Mouse (Mus musculus) lung, embryonic 14.5 days (tissue): Measurements from ENCODE around the gene Lrp11. TPM values are rescaled to one million over a fixed set of nuclear protein-coding genes. Genes with fewer than 3 reads are reported as not detected.

ENCODE experiments used
- ATAC-seq: fragments of 200-750 bp; cut with Nextera tagmentation; 2 replicates; pipeline ENCODE4 v1.8.0; 2017; ENCODE audit warnings: mild to moderate bottlenecking, moderate TSS enrichment, moderate library complexity; ENCODE audit not compliant: insufficient read depth
- DNase-seq: peaks from one replicate; pipeline ENCODE4 v3.0.0-alpha.2; 2015
- H3K27ac ChIP-seq: fragments of 300-500 bp; sonication (generic); 2 replicates; pipeline ENCODE4 v1.5.1; 2014; ENCODE audit warnings: low read depth, mild to moderate bottlenecking, moderate library complexity
- H3K27me3 ChIP-seq: fragments of 300-500 bp; sonication (generic); 2 replicates; pipeline ENCODE4 v1.6.1; 2014; ENCODE audit warnings: low read length, control low read depth; ENCODE audit not compliant: insufficient read depth
- H3K36me3 ChIP-seq: fragments of 300-500 bp; sonication (generic); 2 replicates; pipeline ENCODE4 v1.6.1; 2014; ENCODE audit warnings: control low read depth; ENCODE audit not compliant: insufficient read depth
- H3K4me1 ChIP-seq: fragments of 300-500 bp; sonication (generic); 2 replicates; pipeline ENCODE4 v1.6.1; 2014; ENCODE audit warnings: antibody characterized with exemption, control low read depth; ENCODE audit not compliant: insufficient read depth
- H3K4me2 ChIP-seq: fragments of 300-500 bp; sonication (generic); 2 replicates; pipeline ENCODE4 v1.6.1; 2014; ENCODE audit warnings: mild to moderate bottlenecking
- H3K4me3 ChIP-seq: fragments of 300-500 bp; sonication (generic); 2 replicates; pipeline ENCODE4 v1.5.1; 2014; ENCODE audit warnings: low read depth, low read length
- H3K9ac ChIP-seq: fragments of 300-500 bp; sonication (generic); 2 replicates; pipeline ENCODE4 v1.6.1; 2014
- H3K9me3 ChIP-seq: fragments of 300-500 bp; sonication (generic); 2 replicates; pipeline ENCODE4 v1.6.1; 2016; ENCODE audit warnings: low read depth, low read length, control low read depth
- CTCF ChIP-seq: IDR thresholded peaks from 2 replicates; pipeline ENCODE4 v1.5.1; 2016; ENCODE audit warnings: antibody characterized with exemption, low read depth
- WGBS: fragments of 180-500 bp; shearing (Covaris S2); extraction: QIAGEN DNeasy Blood & Tissue Kit; methylation state at CpG from one replicate; pipeline ENCODE4 v1.1.7; 2014; 5-methylcytosine and 5-hydroxymethylcytosine counted together
- polyA plus RNA-seq: library from polyadenylated mRNA; unstranded; fragments of >200 nt; fragmentation: Nextera tagmentation; extraction: Ambion mirVana; gene quantifications from 2 replicates; pipeline ENCODE4 v1.2.1, GENCODE M21; 2014

The Lrp11 gene
- polyA plus RNA-seq, 1 experiment from 2014 or later: 7.4 TPM

DNA sequence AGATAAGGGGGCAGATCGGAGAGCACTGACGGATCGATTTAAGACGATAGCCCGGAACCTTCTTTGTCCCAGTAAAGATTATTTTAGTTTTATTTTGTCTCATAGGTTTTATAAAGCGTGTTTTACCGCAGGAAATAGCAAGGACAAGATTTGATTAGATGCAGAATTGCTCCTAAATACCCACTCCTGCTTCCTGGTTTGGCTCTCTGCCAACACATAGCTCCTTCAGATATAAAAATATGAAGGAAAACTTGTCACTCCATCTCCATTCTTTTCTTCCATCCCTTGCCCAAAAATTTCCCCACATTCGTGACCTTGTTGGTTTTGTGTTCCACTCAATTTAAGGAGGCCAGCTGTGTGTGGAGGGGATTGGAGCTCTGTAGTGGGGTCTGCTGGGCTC is 1.2 kb downstream of the Lrp11 start:
- WGBS: 5% methylated on average over 8 of the region's 8 CpGs
- no peak for ATAC-seq

DNA sequence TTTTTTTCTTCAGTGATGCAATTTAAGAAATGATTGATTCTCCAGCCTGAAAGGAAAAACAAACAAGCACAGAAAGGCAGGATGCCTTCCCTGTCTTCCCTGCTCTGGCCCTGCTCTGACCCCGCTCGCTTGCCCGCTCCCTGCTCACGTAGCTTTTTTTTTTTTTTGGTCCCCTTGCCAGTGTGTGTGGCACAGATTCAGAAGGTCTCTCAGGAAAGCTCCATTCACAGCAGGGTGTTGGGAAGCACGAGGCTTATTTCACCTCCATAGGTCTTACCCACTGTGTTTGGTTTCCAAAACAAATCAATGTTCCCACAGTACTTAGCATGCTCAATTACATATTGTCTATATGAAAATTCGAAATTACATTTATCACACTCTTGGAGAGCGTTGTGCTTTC is 5.2 kb downstream of the Lrp11 start:
- no peak overlapping the region for H3K4me2 ChIP-seq
- H3K27me3 ChIP-seq: peaks cover 15% of the 10 kb centered on the region; the same call in 1 of the 2 replicates
- 21% methylated on average over 7 of the region's 7 CpGs for WGBS
- H3K9ac ChIP-seq: no peak overlapping the region
- no peak overlapping the region for H3K27ac ChIP-seq
- ATAC-seq: no peak
- no peak overlapping the region for H3K4me3 ChIP-seq
- H3K4me1 ChIP-seq: peaks cover 8% of the 10 kb centered on the region; the same call in 1 of the 2 replicates
- H3K36me3 ChIP-seq: no peaks in the 10 kb centered on the region
- TF ChIP-seq CTCF: no peak
- no peak for DNase-seq
- H3K9me3 ChIP-seq: no peaks in the 10 kb centered on the region

More for the DNA sequence above, 1.2 kb downstream of the Lrp11 start:
- H3K4me1 ChIP-seq: peaks cover 8% of the 10 kb centered on the region; the same call in 1 of the 2 replicates
- H3K36me3 ChIP-seq: no peaks in the 10 kb centered on the region
- peak overlapping the region; percentile 100 for H3K4me2 ChIP-seq
- no peaks in the 10 kb centered on the region for H3K9me3 ChIP-seq
- H3K27me3 ChIP-seq: peaks cover 15% of the 10 kb centered on the region; the same call in 1 of the 2 replicates
- no peak overlapping the region for H3K27ac ChIP-seq
- peak; percentile 26 for DNase-seq
- TF ChIP-seq CTCF: no peak
- H3K9ac ChIP-seq: 0 out of 2 replicates have a peak overlapping the region, but pooled peaks have one; percentile 32
- H3K4me3 ChIP-seq: peak overlapping the region; percentile 62

DNA sequence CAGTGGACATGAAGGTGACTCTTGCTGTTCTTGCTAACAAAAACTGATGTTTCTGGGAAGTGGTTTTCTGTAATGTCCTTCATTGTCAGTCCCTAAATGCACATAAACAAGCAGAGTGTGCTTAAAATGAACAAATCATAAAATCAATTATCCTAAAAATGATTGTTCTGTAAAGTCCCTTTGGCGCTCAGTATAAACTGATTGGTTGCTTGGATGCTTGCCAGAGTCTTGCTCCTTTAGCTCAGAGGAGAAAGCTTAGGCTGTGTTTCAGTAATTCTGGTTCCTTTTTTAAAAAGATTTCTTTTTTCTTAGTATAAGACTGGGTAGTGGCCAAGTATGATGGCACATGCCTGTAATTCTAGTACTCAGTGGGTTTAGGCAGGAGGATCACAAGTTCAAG is 6.7 kb downstream of the Lrp11 start:
- H3K27ac ChIP-seq: no peak overlapping the region
- no peak overlapping the region for H3K9ac ChIP-seq
- 47% methylated on average over 1 of the region's 1 CpGs for WGBS
- ATAC-seq (no peak), DNase-seq (peak; percentile 53)
- H3K4me2 ChIP-seq: no peak overlapping the region
- H3K9me3 ChIP-seq: no peaks in the 10 kb centered on the region
- TF ChIP-seq CTCF: no peak
- H3K36me3 ChIP-seq: no peaks in the 10 kb centered on the region
- peaks cover 7% of the 10 kb centered on the region; the same call in 1 of the 2 replicates for H3K27me3 ChIP-seq
- H3K4me3 ChIP-seq: no peak overlapping the region
- no peaks in the 10 kb centered on the region for H3K4me1 ChIP-seq

DNA sequence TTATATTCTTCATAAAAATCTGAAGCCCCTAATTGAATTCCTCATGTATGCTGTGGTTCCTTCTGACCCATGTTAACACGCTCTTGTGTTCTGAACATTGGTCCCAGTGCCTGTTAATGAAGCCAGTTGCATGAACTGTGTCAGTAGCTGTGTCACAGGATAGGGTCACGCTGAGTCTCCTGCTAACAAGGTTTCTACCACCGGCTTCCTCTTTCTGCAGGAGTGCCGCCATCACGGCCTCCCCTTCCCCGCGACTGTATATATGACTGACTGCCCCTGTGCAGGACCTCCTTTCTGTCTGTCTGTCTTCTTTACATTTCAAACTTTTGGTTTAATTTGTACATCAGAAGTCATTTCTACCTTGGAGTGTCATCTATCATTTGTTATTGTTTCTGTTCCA is 8.6 kb downstream of the Lrp11 start:
- Histone ChIP-seq H3K4me3 (no peak overlapping the region), H3K4me2 (no peak overlapping the region), H3K4me1 (no peaks in the 10 kb centered on the region), H3K9me3 (no peaks in the 10 kb centered on the region), H3K27me3 (no peaks in the 10 kb centered on the region), H3K36me3 (no peaks in the 10 kb centered on the region), H3K27ac (no peak overlapping the region), H3K9ac (no peak overlapping the region)
- TF ChIP-seq CTCF: no peak
- DNase-seq (no peak), ATAC-seq (no peak)
- 88% methylated on average over 7 of the region's 7 CpGs for WGBS

DNA sequence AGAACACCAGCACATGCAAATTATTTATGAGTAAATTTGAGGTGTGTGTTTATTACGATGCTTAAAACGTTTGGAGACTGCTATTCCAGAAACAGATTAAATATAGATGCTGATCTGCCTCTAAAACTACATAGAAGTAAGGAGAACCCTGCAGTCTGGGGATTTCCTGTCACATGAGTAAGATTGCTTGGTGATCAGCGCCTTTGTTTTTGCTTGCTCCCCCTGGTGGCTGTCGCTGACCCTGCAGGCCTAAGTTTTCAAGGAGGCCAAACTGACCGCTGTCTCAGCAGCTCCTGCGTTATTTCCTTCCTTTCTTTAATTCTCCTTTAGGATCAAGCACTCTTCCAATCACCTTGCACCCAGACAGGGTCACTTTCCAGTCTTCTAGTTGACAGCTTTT is 11.0 kb downstream of the Lrp11 start:
- 13% methylated on average over 6 of the region's 6 CpGs for WGBS
- peak; percentile 70; the same call in 1 of the 2 replicates for ATAC-seq
- no peak overlapping the region for H3K4me3 ChIP-seq

DNA sequence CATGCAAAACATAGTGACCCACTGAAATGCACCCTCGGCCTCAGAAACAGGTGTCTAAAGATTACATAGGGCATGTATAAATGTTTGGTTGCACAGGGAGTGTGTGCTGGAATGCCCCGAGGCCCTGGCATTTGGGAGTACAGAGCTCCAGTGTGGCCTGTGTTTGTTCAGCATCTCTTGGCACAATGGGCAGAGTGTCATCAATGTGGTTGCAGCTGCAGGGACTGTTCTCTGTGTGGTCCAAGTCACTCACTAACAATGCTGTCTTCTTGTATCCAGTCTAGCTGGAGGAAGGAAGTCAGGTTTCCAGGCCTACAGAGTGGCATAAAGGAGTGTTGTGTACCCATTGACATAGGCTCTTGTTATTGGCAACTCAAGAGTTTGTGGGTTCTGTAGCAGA is 15.6 kb downstream of the Lrp11 start:
- Histone ChIP-seq H3K27ac (no peak overlapping the region), H3K9me3 (no peaks in the 10 kb centered on the region), H3K27me3 (no peaks in the 10 kb centered on the region), H3K4me2 (no peak overlapping the region), H3K4me3 (no peak overlapping the region), H3K4me1 (no peaks in the 10 kb centered on the region), H3K36me3 (no peaks in the 10 kb centered on the region), H3K9ac (no peak overlapping the region)
- TF ChIP-seq CTCF: no peak
- DNase-seq (no peak), ATAC-seq (no peak)
- WGBS: 69% methylated on average over 2 of the region's 2 CpGs

More for the DNA sequence above, 11.0 kb downstream of the Lrp11 start:
- peak; percentile 86 for DNase-seq
- TF ChIP-seq CTCF: peak; percentile 92
- no peak overlapping the region for H3K27ac ChIP-seq
- H3K9me3 ChIP-seq: no peaks in the 10 kb centered on the region
- H3K9ac ChIP-seq: no peak overlapping the region
- no peaks in the 10 kb centered on the region for H3K36me3 ChIP-seq
- H3K27me3 ChIP-seq: no peaks in the 10 kb centered on the region
- no peak overlapping the region for H3K4me2 ChIP-seq
- H3K4me1 ChIP-seq: no peaks in the 10 kb centered on the region

DNA sequence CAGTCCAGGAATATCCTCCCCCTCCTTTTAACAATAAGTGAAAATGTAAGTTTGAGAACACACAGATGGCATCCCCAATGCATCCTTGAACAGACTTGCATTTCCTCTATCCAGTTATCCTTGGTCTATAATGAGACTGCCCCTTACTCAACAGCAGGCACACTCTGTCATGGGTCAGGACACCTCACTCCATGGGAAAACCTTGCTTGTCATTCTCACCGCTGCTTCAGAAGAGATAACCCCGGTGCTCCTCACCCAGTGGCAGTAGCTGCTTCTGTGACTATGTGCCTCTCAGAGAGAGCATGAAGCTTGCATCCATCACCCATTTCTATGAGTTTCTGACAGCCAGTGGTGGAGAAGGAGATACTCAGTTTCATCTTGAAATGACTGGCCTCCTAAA is 16.8 kb downstream of the Lrp11 start:
- no peaks in the 10 kb centered on the region for H3K36me3 ChIP-seq
- H3K4me1 ChIP-seq: no peaks in the 10 kb centered on the region
- TF ChIP-seq CTCF: no peak
- DNase-seq: no peak
- 57% methylated on average over 2 of the region's 2 CpGs for WGBS
- H3K27ac ChIP-seq: no peak overlapping the region
- no peak overlapping the region for H3K4me2 ChIP-seq
- no peak for ATAC-seq
- H3K9ac ChIP-seq: no peak overlapping the region
- H3K27me3 ChIP-seq: no peaks in the 10 kb centered on the region
- H3K4me3 ChIP-seq: no peak overlapping the region
- no peaks in the 10 kb centered on the region for H3K9me3 ChIP-seq

DNA sequence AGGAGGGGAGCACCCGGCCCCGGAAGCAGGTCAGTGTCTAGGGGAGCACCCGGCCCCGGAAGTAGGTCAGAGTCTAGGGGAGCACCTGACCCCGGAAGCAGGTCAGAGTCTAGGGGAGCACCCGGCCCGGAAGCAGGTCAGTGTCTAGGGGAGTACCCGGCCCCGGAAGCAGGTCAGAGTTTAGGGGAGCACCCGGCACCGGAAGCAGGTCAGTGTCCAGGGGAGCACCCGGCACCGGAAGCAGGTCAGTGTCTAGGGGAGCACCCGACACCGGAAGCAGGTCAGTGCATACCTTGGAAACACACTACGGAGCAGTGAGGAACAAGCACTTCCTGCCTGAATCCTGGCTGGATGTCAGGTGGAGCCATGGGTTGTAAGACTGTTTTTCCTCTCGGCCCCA is 19.0 kb downstream of the Lrp11 start:
- H3K9me3 ChIP-seq: no peaks in the 10 kb centered on the region
- no peak for TF ChIP-seq CTCF
- DNase-seq (no peak), ATAC-seq (no peak)
- WGBS: 85% methylated on average over 17 of the region's 17 CpGs
- no peak overlapping the region for H3K27ac ChIP-seq
- no peaks in the 10 kb centered on the region for H3K4me1 ChIP-seq
- no peak overlapping the region for H3K9ac ChIP-seq
- H3K27me3 ChIP-seq: no peaks in the 10 kb centered on the region
- H3K36me3 ChIP-seq: no peaks in the 10 kb centered on the region
- no peak overlapping the region for H3K4me3 ChIP-seq
- H3K4me2 ChIP-seq: no peak overlapping the region
